Mouse (Mus musculus): Measurements from ENCODE around the gene Sf3a1. TPM values are rescaled to one million over a fixed set of nuclear protein-coding genes. Genes with fewer than 3 reads are reported as not detected.
A peak's percentile ranks its signal among the peaks of the same experiment; 100 is the strongest.
"Not testable (repeated sequence)": the region's sequence is repeated elsewhere in the genome, so short reads cannot be mapped to it uniquely, and the experiment has no call there.

Gene Sf3a1
- polyA plus RNA-seq, 1 experiment from 2014 or later = 41.8 TPM

GRCm38 (mm10) chr11:4177716-4178115 lies 17.6 kb downstream of the Sf3a1 start:
- WGBS = 74% methylated on average over 4 of the region's 4 CpGs
- Histone ChIP-seq H3K9me3 (ENCODE audit: control insufficient read depth, low read length) (no peaks in the 10 kb centered on the region), H3K36me3 (ENCODE audit: control insufficient read depth, insufficient read depth, low read length) (peaks cover 47% of the 10 kb centered on the region), H3K9ac (ENCODE audit: low read depth, low read length) (no peak overlapping the region), H3K4me3 (ENCODE audit: low read length) (no peak overlapping the region), H3K27ac (ENCODE audit: low read length) (no peak overlapping the region), H3K4me2 (ENCODE audit: low read depth, low read length) (no peak overlapping the region), H3K27me3 (replicated peaks; ENCODE audit: control insufficient read depth, insufficient read depth, low read length) (no peaks in the 10 kb centered on the region), H3K4me1 (ENCODE audit: control insufficient read depth, insufficient read depth, low read length) (no peaks in the 10 kb centered on the region)
- ATAC-seq = no peak

- no peak for ATAC-seq
- no peaks in the 10 kb centered on the region for H3K4me1 ChIP-seq (ENCODE audit: control insufficient read depth, insufficient read depth, low read length)
- no peak overlapping the region for H3K4me2 ChIP-seq (ENCODE audit: low read depth, low read length)
- peaks cover 21% of the 10 kb centered on the region for H3K36me3 ChIP-seq (ENCODE audit: control insufficient read depth, insufficient read depth, low read length)
- no peaks in the 10 kb centered on the region for H3K9me3 ChIP-seq (ENCODE audit: control insufficient read depth, low read length)
- no peak overlapping the region for H3K9ac ChIP-seq (ENCODE audit: low read depth, low read length)
- H3K27ac ChIP-seq (ENCODE audit: low read length) = no peak overlapping the region
- H3K27me3 ChIP-seq (replicated peaks; ENCODE audit: control insufficient read depth, insufficient read depth, low read length) = no peaks in the 10 kb centered on the region
- 33% methylated on average over 1 of the region's 1 CpGs for WGBS
- H3K4me3 ChIP-seq (ENCODE audit: low read length) = no peak overlapping the region
Measured at GRCm38 (mm10) chr11:4182061-4182460, 21.9 kb downstream of the Sf3a1 start.

GRCm38 (mm10) chr11:4183511-4183910 lies 23.4 kb downstream of the Sf3a1 start:
- ATAC-seq = no peak
- H3K4me1 ChIP-seq (ENCODE audit: control insufficient read depth, insufficient read depth, low read length) = peaks cover 9% of the 10 kb centered on the region
- no peak overlapping the region for H3K4me3 ChIP-seq (ENCODE audit: low read length)
- H3K9me3 ChIP-seq (ENCODE audit: control insufficient read depth, low read length) = no peaks in the 10 kb centered on the region
- no peak overlapping the region for H3K4me2 ChIP-seq (ENCODE audit: low read depth, low read length)
- H3K9ac ChIP-seq (ENCODE audit: low read depth, low read length) = no peak overlapping the region
- H3K27ac ChIP-seq (ENCODE audit: low read length) = peak overlapping the region; percentile 15
- peaks cover 13% of the 10 kb centered on the region for H3K36me3 ChIP-seq (ENCODE audit: control insufficient read depth, insufficient read depth, low read length)
- no peaks in the 10 kb centered on the region for H3K27me3 ChIP-seq (replicated peaks; ENCODE audit: control insufficient read depth, insufficient read depth, low read length)

GRCm38 (mm10) chr11:4184251-4184952 lies 24.3 kb downstream of the Sf3a1 start:
- peaks cover 6% of the 10 kb centered on the region for H3K36me3 ChIP-seq (ENCODE audit: control insufficient read depth, insufficient read depth, low read length)
- 59% methylated on average over 4 of the region's 4 CpGs for WGBS
- H3K27ac ChIP-seq (ENCODE audit: low read length) = peak overlapping the region; percentile 15; the same call in 1 of the 2 replicates

GRCm38 (mm10) chr11:4185480-4185879 lies 25.3 kb downstream of the Sf3a1 start:
- not testable (repeated sequence) for H3K9ac ChIP-seq (ENCODE audit: low read depth, low read length)
- 92% methylated on average over 6 of the region's 6 CpGs for WGBS

More at GRCm38 (mm10) chr11:4184251-4184952, 24.3 kb downstream of the Sf3a1 start:
- H3K4me3 ChIP-seq (ENCODE audit: low read length) = no peak overlapping the region
- H3K4me1 ChIP-seq (ENCODE audit: control insufficient read depth, insufficient read depth, low read length) = peaks cover 14% of the 10 kb centered on the region
- no peaks in the 10 kb centered on the region for H3K9me3 ChIP-seq (ENCODE audit: control insufficient read depth, low read length)
- no peak for ATAC-seq
- no peaks in the 10 kb centered on the region for H3K27me3 ChIP-seq (replicated peaks; ENCODE audit: control insufficient read depth, insufficient read depth, low read length)
- no peak overlapping the region for H3K9ac ChIP-seq (ENCODE audit: low read depth, low read length)
- H3K4me2 ChIP-seq (ENCODE audit: low read depth, low read length) = no peak overlapping the region

GRCm38 (mm10) chr11:4186486-4187317 lies 26.6 kb downstream of the Sf3a1 start, which contains the start of gene Tbc1d10a:
TSS of gene Tbc1d10a (plus strand) at chr11:4186789.
- H3K27me3 ChIP-seq (replicated peaks; ENCODE audit: control insufficient read depth, insufficient read depth, low read length) = no peaks in the 10 kb centered on the region
- peak within 1 kb of the TSS; percentile 87 for H3K4me3 ChIP-seq (ENCODE audit: low read length)
- H3K9me3 ChIP-seq (ENCODE audit: control insufficient read depth, low read length) = no peaks in the 10 kb centered on the region
- H3K36me3 ChIP-seq (ENCODE audit: control insufficient read depth, insufficient read depth, low read length) = peaks cover 3% of the 10 kb centered on the region
- peak within 1 kb of the TSS; percentile 72 for H3K27ac ChIP-seq (ENCODE audit: low read length)
- H3K4me2 ChIP-seq (ENCODE audit: low read depth, low read length) = peak within 1 kb of the TSS; percentile 91
- peak within 1 kb of the TSS; percentile 95 for H3K9ac ChIP-seq (ENCODE audit: low read depth, low read length)
- under 1% methylated on average over 70 of the region's 71 CpGs for WGBS
- peaks cover 22% of the 10 kb centered on the region for H3K4me1 ChIP-seq (ENCODE audit: control insufficient read depth, insufficient read depth, low read length)
- peak; percentile 100 for ATAC-seq

More at GRCm38 (mm10) chr11:4185480-4185879, 25.3 kb downstream of the Sf3a1 start:
- not testable (repeated sequence) for H3K27ac ChIP-seq (ENCODE audit: low read length); H3K27me3 ChIP-seq (replicated peaks; ENCODE audit: control insufficient read depth, insufficient read depth, low read length); H3K4me3 ChIP-seq (ENCODE audit: low read length); ATAC-seq; H3K4me2 ChIP-seq (ENCODE audit: low read depth, low read length); H3K9me3 ChIP-seq (ENCODE audit: control insufficient read depth, low read length); H3K36me3 ChIP-seq (ENCODE audit: control insufficient read depth, insufficient read depth, low read length)
- peaks cover 17% of the 10 kb centered on the region for H3K4me1 ChIP-seq (ENCODE audit: control insufficient read depth, insufficient read depth, low read length)

- no peak overlapping the region for H3K27ac ChIP-seq (ENCODE audit: low read length)
Measured at GRCm38 (mm10) chr11:4187318-4187700, 27.2 kb downstream of the Sf3a1 start.

GRCm38 (mm10) chr11:4189182-4189581 lies 29.0 kb downstream of the Sf3a1 start:
- H3K27ac ChIP-seq (ENCODE audit: low read length) = no peak overlapping the region
- H3K27me3 ChIP-seq (replicated peaks; ENCODE audit: control insufficient read depth, insufficient read depth, low read length) = no peaks in the 10 kb centered on the region
- H3K9ac ChIP-seq (ENCODE audit: low read depth, low read length) = no peak overlapping the region
- 78% methylated on average over 6 of the region's 6 CpGs for WGBS
- no peaks in the 10 kb centered on the region for H3K36me3 ChIP-seq (ENCODE audit: control insufficient read depth, insufficient read depth, low read length)
- H3K4me1 ChIP-seq (ENCODE audit: control insufficient read depth, insufficient read depth, low read length) = peaks cover 34% of the 10 kb centered on the region
- no peak for ATAC-seq
- H3K4me3 ChIP-seq (ENCODE audit: low read length) = no peak overlapping the region
- H3K4me2 ChIP-seq (ENCODE audit: low read depth, low read length) = no peak overlapping the region
- no peaks in the 10 kb centered on the region for H3K9me3 ChIP-seq (ENCODE audit: control insufficient read depth, low read length)

More at GRCm38 (mm10) chr11:4187318-4187700, 27.2 kb downstream of the Sf3a1 start:
- Histone ChIP-seq H3K27me3 (replicated peaks; ENCODE audit: control insufficient read depth, insufficient read depth, low read length) (no peaks in the 10 kb centered on the region), H3K9me3 (ENCODE audit: control insufficient read depth, low read length) (no peaks in the 10 kb centered on the region), H3K36me3 (ENCODE audit: control insufficient read depth, insufficient read depth, low read length) (peaks cover 3% of the 10 kb centered on the region), H3K4me1 (ENCODE audit: control insufficient read depth, insufficient read depth, low read length) (peaks cover 27% of the 10 kb centered on the region), H3K4me3 (ENCODE audit: low read length) (peak overlapping the region; percentile 87), H3K4me2 (ENCODE audit: low read depth, low read length) (peak overlapping the region; percentile 91), H3K9ac (ENCODE audit: low read depth, low read length) (peak overlapping the region; percentile 95)
- no peak for ATAC-seq
- 13% methylated on average over 9 of the region's 9 CpGs for WGBS

- Histone ChIP-seq H3K36me3 (ENCODE audit: control insufficient read depth, insufficient read depth, low read length) (no peaks in the 10 kb centered on the region), H3K4me3 (ENCODE audit: low read length) (no peak overlapping the region), H3K9me3 (ENCODE audit: control insufficient read depth, low read length) (no peaks in the 10 kb centered on the region), H3K27ac (ENCODE audit: low read length) (no peak overlapping the region), H3K4me2 (ENCODE audit: low read depth, low read length) (no peak overlapping the region), H3K4me1 (ENCODE audit: control insufficient read depth, insufficient read depth, low read length) (peaks cover 34% of the 10 kb centered on the region), H3K9ac (ENCODE audit: low read depth, low read length) (no peak overlapping the region), H3K27me3 (replicated peaks; ENCODE audit: control insufficient read depth, insufficient read depth, low read length) (no peaks in the 10 kb centered on the region)
- 88% methylated on average over 3 of the region's 3 CpGs for WGBS
- no peak for ATAC-seq
Measured at GRCm38 (mm10) chr11:4190677-4191076, 30.5 kb downstream of the Sf3a1 start.
